Mouse (Mus musculus): ENCODE results near the gene Ebf3.

- TF ChIP-seq GATA1 (IDR thresholded peaks at IDR 0.05; ENCODE audit: borderline replicate concordance, low read length), result no peak
- no peak for TF ChIP-seq FLI1 (IDR thresholded peaks at IDR 0.05; ENCODE audit: low read length)
These were observed 159.6 kb downstream of the Ebf3 start for GRCm38 (mm10) chr7:137154623-137155022.

Measured in megakaryocyte, embryonic 14.5 days (primary cell).